Mouse (Mus musculus) spleen, adult 18-20 months (tissue): ENCODE measurements around the gene Mtx3.
"Not testable (repeated sequence)": the region's sequence is repeated elsewhere in the genome, so short reads cannot be mapped to it uniquely, and the experiment has no call there.

Experiments used
- DNase-seq, 2 experiments: peaks; one replicate each; pipeline ENCODE4 v3.0.0; 2022; ENCODE audit warnings: mixed read lengths in 2 of 2

The Mtx3 gene

DNA sequence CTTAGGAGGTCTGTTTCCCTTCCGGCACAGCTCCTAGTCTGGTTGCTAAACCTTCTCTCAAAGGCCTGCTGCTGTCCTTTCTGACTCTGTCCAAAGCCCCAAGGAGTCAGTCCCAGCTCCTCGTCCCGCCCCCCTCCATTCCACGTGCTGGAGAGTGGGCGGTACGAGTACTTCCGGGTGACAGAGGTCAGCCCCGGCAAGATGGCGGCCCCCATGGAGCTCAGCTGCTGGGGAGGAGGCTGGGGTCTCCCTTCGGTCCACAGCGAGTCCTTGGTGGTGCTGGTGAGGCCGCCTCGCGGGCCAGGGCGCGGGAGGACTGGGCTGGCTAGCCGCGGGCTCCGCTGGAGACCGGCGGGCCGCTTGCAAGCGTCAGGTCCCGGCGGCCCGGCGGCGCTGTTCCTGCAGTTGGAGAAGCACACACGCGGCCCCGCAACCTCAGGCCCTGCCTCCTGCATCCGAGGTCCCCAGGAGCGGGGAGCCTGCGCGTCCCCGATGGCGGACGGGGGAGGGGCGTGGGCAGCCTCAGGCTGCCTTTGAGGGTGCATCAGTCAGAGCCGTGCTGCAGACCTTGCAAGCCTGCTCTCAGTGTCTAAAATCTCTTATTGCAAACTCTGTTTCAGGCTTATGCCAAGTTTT, at the start of gene Mtx3:
Gene Mtx3 (plus strand): TSS at position 175 of the 636 bp plus-strand sequence.
- peak; percentile 62 to 78 for DNase-seq

DNA sequence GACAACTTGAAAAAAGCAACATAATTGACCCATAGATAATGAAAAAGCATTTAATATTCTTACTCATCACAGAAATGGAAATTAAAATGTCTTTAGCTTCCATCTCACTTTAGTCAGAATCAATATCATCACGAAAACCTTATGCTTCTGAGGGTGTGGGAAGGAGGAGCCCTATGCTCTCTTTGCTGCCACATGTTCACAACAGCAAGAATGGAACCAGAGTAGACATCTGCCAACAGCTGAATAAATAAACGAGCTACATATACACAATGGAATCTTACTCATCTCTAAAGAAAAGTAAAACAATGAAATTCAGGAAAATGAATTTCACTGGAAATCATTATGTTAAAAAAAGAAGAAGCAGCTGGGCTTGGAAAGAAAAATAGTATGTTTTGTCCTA, 45.7 kb upstream of the Mtx3 start:
- DNase-seq, result no peak

DNA sequence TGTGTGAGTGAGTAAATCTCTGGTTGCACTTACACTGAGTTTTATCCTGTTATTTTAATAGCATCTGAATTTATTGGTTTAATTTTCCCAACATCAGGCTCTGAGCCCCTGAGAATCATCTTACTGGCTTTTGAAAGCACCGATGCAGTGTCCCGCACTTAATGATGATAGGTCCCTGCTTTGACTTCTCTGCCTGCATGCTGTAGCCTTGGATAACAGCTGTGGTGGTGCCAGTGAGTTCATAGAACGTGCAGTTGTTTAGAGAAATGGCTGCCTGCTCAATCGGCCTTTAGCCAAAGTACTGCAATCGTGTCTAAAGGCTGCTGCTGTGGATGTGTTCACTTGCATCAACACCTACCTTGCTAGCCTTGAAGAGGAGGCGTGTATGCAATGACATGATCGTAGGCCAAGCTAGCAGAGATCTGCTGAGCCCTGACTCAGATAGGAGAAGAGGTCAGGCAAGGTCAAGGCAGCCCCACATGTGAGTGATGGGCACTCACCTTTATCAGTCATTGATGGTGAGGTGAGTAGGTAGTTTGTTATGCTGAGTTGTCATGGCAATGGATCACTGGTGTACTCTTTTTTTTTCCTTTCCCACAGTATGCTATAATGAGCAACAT, 45.1 kb upstream of the Mtx3 start:
- DNase-seq, result no peak

DNA sequence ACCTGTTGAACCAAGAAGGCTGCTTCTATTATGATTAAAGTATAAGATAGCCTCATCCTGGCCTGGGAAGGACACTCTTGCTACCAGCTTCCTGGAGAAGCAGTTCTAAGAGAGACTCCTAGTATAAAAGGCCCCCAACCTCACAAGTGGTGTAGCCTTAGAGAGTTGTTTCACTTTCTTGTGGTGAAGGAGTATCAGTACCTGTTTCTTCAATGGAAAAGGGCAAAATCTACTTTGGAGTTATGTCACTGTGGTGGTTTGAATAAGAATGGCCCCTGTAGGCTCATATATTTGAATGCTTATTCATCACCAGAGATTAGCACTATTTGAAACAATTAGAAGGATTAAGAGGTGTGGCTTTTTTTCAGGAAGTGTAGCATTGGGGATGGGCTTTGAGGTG, 37.8 kb upstream of the Mtx3 start:
- no peak for DNase-seq

DNA sequence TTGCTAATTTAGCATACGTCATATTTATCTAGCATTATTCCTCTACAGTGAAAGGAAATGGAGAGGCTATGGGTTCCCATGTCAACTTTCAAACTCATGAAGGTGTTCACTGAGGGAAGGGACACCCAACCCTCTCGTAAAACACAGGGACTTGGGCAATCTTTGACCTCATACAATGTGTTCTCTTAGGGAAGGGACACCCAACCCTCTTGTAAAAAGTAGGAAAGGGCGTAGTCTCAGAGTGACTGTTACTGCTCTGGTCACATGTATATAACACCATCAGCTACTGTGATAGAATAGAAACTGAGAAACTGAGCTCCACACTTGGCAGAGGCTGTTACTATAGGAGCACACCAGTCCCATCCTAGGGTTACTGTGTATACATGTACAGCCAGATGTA, 36.7 kb upstream of the Mtx3 start:
- DNase-seq, result no peak

DNA sequence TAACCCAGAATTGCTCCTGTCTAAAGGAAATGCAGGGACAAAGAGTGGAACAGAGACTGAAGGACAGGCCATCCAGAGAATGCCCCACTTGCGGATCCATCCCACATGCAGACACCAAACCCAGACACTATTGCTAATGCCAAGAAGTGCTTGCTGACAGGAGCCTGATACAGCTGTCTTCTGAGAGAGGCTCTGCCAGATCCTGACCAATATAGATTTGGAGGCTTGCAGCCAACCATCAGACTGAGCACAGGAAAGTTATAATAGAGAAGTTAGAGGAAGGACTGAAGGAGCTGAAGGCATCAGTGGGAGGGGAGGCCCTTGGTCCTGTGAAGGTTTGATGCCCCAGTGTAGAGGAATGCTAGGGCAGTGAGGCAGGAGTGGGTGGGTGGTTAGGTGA, 34.0 kb upstream of the Mtx3 start:
- DNase-seq, result not testable (repeated sequence)

DNA sequence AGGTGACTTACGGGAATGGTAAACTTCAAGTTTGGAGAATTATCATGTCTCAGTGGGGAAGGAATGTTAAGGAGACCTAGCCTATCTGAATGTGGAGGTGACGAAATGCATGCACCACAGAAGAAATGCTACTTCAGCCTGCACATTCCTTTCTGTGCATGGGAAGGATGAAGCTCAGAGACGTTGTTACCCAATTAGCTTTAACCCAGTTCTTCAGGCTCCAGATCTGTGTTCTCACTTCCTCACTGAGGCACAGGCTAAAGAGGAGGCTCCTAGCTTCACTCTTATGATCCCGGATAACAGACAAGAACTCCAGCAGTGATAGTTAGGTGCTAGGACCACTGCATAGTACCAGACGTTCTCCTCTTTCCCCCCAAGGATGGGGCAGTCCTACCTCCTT, 28.2 kb upstream of the Mtx3 start:
- DNase-seq, result no peak

DNA sequence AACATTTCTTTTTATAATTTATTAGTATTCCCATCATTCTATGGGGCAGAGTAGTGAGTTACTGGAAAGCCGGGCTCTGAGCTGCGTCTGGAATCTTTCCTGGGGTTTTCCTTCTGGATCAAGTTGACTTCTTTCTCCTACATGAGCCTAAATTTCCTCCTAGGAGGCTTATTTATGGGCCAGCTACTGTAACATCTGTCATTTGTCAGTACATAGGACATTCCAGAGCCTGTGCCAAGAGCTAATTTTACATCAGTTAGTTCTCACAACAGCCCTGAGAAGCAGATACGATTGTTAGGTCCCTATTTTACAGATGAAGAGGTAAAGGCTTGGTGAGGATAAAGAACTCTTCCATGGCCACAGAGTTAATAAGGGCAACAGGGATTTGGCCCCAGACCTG, 27.2 kb upstream of the Mtx3 start:
- DNase-seq, result no peak

DNA sequence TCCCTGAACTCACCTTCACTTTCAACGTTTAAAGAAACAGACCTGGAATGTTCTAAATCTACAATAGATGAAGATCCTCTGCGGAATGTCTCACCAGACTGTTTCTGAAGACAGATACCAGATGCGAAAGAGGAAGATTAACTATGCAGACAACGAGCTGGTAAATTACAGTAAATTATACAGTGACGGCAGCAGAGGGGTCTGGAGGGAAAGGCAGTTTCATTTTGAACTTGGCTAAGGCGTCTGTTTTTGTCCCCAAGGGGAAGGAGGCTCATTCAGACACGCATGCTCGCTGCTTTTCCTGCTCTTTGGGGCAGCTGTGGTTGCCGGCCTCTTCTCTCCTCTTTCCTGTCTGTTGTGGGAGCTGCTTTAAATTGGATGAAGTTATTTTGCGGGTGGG, 15.7 kb upstream of the Mtx3 start:
- DNase-seq, result no peak

DNA sequence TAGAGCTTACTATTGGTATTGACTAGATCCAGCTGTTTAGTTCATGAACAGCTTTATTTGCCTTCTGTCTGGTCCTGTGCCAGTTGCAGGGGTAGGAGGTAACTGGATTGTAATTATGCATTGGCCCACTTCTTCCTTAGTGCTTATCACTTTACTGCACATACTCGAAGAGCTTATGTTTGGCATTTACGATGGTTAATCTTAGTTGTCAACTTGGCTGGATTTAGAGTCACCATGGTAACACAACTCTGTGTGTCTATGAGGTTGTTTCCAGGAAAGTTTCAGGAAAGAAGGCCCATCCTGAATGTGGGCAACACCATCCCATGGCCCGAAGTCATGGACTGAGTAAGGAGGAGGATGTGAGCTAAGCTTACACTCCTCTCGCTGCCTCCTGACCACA, 11.4 kb upstream of the Mtx3 start:
- no peak for DNase-seq

DNA sequence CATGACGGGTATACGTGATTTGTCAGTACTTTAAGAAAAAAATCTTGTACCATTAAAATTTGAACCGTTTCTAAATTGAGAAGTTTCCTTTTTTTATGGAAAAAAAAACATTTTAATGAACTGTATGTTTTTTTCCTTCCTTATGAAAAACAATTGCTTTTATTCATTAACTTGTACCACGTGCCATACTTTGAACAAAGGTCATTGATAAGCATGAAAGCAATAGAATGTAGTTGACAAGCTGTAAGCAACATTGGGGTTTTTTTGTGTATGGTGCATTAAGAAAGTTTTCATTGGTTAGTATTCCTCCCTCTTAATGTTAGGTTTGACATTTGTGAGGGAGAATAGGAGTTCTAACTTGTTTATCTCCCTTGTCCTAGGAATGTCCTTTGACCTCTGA, 1.9 kb downstream of the Mtx3 start:
- DNase-seq, result no peak

DNA sequence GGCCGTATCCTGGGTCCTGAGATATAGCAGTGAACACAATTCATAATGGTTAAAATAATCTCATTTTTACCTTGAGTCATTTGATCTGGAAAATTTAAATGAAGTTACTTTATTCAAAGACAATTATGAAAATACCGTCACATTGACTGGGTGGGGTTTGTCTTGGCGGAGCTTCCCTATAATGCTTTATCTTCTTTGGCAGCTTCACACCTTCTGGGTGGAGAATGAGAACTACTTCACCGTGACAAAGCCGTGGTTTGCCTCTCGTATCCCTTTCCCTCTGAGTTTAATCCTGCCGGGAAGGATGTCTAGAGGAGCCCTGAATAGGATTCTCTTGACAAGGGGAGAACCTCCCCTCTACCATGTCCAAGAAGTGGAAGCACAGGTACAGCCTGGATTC, 2.8 kb downstream of the Mtx3 start:
- no peak for DNase-seq

DNA sequence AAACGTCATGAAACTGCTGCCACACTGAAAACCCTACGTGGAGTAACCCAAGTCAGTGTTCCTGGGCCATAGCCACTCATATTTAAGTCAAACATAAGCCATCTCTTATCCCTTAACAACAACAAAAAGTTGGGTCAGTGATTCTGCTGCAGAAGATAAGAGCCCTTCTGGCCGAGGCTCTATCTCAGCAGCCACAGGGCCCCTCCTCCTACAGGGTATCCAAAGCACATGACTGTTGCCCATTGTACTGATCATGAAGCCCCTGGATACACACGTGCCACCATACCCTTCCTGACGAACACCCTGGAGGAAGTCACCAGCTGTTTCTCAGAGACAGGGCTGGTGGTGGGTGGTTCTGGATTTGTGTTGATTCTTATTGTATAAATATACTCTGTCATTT, 3.4 kb downstream of the Mtx3 start:
- no peak for DNase-seq

DNA sequence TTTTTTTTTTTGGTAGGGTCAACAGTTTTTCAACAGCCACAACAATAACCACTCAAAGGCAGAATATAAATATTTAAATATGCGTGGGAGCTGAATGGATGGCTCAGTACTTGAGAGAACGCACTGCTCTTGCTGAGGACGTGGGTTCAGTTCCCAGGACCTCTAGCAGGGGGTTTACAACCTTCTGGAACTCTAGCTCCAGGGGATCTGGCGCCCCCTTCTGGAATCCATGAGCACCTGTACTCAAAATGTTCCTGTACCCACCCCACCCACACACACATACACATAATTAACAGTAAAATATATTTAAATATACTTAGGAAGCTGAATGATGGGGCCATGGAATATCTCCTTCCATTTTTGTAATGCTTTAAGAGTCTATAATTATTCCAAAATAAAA, 11.3 kb downstream of the Mtx3 start:
- no peak for DNase-seq

DNA sequence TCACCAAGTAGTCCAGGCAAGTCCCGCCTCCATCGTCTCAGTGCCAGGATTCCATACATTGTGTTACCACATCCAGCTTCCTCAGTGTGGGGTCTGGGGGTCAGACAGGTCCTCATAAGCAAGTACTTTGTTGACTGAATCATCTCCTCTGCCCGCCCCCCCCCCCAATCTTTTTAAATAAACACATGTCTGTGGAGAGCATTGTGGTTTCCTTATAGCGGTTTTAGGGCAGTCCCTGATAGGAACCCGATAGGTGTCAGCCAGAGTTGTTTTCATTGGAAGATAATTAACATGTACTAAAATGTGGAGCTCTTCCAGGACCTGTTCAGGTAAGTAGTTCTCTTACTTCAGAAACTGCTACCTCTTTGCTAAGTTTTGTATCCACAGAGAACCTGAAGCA, 14.2 kb downstream of the Mtx3 start:
- DNase-seq, result no peak

DNA sequence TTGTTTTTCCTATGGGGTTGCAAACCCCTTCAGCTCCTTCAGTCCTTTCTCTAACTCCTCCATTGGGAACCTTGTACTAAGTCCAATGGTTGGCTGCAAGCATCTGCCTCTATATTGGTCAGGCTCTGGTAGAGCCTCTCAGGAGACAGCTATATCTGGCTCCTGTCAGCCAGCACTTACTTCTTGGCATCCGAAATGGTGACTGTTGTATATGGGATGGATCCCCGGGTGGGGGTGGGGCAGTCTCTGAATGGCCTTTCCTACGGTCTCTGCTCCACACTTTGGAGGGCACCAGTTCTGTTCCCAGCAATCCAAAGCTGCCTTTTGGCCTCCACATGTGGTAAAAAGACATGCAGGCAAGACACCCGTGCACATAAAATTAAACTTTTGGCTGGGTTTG, 15.4 kb downstream of the Mtx3 start:
- DNase-seq, result no peak

DNA sequence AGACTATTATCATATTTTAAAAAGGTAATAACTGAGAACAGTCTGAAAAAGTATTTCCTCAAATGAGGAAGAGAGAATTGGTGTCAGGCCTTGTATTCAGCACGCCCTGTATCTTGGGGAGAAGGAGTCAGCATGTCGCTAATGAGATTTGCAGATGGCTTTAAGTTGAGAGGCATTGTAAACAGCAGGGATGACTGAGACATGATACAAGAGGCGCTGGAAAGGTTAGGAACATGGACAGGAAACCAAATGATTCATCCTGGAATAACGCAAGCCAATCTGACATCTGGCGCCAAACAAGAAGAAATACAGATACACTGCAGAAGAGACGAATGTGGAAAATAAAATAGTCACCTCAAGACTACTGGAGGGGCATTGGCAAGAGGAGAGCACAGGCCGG, 20.8 kb downstream of the Mtx3 start:
- no peak for DNase-seq

DNA sequence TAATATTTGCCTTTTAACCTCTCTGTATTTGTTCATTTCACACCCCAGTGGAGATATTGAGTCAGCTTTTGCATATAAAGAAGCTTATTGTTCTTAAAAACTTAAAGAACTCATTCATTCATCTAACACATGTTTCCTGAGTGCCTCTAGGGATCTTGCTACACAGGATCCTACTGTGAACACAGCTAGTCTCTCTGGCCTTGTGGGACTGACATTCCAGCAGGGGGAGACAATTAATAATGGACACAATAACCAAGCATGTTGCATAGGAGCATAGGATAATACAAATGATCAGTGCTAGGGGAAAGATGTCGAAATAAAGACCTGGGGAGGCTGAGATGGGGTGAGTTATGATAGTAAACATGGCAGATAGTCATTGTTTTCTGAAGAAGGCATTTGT, 22.1 kb downstream of the Mtx3 start:
- DNase-seq, result no peak

DNA sequence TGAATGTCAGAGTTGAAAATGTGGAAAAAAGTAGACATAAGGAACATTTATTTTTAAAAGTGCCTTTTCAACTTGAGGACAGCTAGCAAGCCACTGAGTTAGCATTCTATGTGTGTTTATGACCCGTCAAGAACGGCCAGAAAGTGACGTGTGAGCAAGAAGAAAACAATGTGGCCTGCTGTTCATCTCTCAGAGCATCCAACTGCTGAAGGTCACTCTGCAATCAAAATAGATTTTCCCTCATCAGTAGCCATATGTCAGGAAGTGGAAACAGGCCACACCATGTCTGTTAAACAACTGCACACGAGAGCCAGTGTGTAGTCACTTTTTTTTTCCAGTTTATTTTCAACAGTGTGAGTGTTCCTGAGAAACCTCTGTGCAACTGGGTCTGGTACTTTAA, 35.0 kb downstream of the Mtx3 start:
- no peak for DNase-seq

DNA sequence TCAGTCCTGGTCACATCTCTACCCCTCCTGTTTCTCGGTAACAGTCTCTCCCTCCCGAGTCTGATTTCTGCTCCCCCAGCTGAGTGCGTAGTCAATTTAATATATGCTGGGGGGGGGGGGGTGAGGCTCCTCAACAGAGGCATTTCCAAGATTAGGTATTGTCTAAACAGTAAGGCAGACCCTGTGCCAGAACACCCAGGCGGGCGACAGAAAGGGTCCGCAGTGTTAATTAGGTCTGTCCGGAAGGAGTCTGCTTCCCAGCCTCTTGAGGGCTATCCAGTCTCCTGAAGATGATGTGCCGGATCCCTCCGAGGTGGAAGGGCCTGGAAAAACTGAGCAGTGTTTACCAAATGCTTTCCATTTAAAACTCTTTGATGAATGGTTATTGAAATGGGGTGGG, 35.4 kb downstream of the Mtx3 start:
- no peak for DNase-seq

DNA sequence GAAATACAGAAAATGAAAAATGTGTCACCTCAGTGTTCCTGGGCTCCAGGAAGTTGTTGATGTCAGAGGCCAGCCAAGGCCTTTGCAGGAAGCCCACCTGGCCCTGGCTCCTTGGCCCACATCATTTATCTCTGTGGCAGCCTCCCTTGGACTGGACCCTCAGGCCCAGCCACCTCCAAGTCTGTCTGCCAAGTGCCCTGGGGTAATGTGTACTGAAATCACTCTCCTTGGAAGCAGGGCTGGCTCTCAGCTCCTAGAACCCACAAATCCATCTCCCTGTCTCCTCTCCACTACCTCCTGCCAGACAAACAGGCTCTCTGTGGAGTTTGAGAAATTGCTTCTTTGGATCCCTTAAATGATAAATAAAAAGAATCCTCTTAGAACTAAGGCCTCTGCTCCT, 36.0 kb downstream of the Mtx3 start:
- no peak for DNase-seq

DNA sequence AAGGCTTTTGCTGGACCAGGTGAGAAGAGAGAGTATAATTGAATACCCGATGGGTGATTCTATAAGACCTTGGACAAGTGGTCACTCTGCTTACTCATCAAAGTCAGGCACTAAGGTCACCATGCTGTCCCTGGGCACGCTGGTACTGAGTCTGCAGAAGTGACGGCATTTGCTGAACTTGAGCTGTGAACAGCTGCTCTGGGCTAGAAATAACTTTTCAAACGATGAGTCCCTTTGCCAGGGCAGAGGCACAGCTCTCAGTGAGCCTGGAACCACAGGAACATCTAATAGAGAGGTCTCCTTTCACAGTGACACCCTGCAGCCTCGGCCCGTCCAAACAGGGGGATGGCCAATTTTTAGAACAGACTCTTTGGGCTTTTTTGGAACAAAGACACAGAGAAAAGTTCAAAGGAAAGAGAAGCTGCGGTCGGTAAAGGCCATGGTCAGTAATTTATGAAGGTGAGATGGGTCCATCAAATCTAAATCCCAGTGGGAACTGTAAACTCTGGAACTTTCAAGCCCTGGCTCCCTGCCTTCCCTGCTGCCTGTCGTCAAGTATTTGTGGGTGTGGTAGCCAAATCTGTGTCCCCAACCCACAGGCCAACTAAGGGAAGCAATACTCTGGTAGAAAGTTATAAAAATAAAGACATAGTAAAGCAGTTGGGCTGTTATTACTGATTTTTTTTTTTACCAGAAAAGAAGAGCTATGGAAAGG, 37.9 kb downstream of the Mtx3 start:
- DNase-seq, result no peak

DNA sequence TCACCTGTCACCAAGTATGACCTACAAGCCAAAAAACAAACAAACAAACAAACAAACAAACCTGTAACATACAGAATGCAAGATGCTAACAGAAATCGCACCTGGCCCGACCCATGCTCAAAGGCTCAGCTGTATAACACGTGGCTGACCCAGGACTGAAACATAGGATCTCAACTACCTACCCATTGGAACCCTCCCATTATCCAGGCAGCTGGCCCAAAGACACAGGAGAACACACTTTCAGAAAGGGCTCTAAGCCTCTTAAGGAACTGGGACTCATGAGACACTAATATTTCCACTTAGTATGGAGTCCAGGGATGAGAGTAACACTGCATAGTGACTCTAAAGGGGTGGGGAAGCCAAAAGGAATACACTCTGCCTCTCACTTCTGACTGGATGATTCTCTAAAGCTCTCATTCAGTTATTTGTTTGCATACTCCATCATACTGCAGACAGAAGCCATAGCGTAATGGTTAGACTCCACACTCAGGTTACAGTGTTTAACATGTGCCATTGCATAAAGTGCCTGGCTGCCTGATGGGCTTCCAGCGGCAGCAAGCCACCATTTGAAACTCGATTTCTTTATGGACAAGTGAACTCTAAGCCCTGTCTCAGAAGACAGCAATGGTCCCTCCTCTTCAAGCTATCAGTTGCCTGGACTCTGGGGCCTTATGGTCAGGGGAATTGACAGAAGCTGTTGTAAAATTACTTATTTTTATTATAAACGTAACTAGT, 38.6 kb downstream of the Mtx3 start:
- DNase-seq, result no peak

DNA sequence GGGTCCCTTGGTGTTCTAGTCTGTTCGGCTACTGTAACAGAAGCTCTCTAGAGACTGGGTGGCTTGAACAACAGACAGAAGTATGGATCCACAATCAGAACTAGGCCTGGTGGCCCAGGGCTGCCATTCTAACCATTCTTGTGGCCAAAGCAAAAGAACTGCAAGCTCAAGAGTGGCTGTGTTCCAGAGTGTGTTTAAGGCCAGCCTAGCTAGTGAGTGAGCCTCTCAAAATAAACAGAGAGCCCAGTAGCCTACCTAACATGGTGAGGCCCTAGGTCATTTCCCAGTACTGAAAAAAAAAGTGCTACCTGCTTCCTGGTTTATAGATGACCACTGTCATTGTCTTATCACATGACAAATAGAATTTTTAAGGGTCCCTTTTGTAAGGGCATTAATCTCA, 39.6 kb downstream of the Mtx3 start:
- DNase-seq, result no peak
